Mouse (Mus musculus) heart, adult 2 months (tissue): ENCODE measurements at regions not wholly inside any gene's neighbourhood (a gene's known extent, or its start where the extent isn't known, plus 50 kb on each side); places are given as distances from the start of the nearest gene placed in this dataset.

ENCODE experiments used
- CTCF ChIP-seq: fragments of 200-600 bp; IDR thresholded peaks from 2 replicates; pipeline ENCODE4 v1.8.1; 2022; ENCODE audit warnings: antibody characterized with exemption, mild to moderate bottlenecking, moderate library complexity
- POLR2A ChIP-seq: fragments of 200-500 bp; IDR thresholded peaks from 2 replicates; pipeline ENCODE4 v1.6.1; 2011; ENCODE audit warnings: mild to moderate bottlenecking, low read depth, low read length, control low read depth; ENCODE audit not compliant: insufficient read depth

GRCm38 (mm10) chr14:28773068-28773467, 244.9 kb upstream of the Lrtm1 start:
- no peak for TF ChIP-seq CTCF
- TF ChIP-seq POLR2A: no peak
